Mouse (Mus musculus): Measurements from ENCODE around the gene Trim69.

- peak; percentile 96 for TF ChIP-seq POLR2A (IDR thresholded peaks at IDR 0.05; ENCODE audit: insufficient read depth, low read depth, low read length)
- TF ChIP-seq CTCF (IDR thresholded peaks at IDR 0.05; ENCODE audit: insufficient read depth, low read depth, low read length): no peak
These were observed 12.8 kb upstream of the Trim69 start, which contains the start of gene B2m for GRCm38 (mm10) chr2:122147508-122148241.

Data from olfactory bulb, adult 2 months (tissue).